Mouse (Mus musculus) monocyte, adult 5-6 weeks (primary cell): ENCODE data around the gene Lemd1. TPM values are rescaled to one million over a fixed set of nuclear protein-coding genes. Genes with fewer than 3 reads are reported as not detected.

Experiments used
- ATAC-seq: fragments of 153-309, 156-312 bp; replicated peaks from 2 replicates; pipeline ENCODE4 v1.8.0; 2017; ENCODE audit warnings: mild to moderate bottlenecking; ENCODE audit not compliant: low TSS enrichment, insufficient number of reproducible peaks, severe bottlenecking, poor library complexity, low FRiP score
- total RNA-seq: library from RNA; stranded (forward); fragments of 200-1000, 200-491, 200-594 nt; gene quantifications from 3 replicates; pipeline ENCODE4 v1.2.3, GENCODE M21; 2017

Lemd1 gene
- total RNA-seq, 1 experiment from 2014 or later = not detected

DNA sequence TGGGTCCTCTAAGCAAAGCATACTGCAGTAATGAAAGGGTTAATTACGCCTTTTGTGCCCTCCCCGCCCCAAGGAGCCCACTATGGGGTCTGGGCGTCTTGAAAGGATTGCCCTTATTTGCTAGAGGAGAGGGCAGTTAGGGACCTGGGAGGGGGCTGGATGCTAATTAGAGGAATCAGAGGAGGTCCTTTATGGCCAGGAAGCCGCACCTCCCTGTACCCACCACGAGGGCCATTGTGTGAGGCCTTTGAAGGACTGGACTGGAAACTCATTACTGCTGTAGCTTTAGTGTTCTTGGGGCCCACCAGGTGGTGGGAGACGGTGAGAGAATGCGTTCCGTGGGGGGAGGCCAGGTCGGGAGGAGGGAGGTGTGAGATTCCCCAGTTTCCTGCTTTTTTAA is 6.4 kb downstream of the Lemd1 start:
- ATAC-seq = no peak

DNA sequence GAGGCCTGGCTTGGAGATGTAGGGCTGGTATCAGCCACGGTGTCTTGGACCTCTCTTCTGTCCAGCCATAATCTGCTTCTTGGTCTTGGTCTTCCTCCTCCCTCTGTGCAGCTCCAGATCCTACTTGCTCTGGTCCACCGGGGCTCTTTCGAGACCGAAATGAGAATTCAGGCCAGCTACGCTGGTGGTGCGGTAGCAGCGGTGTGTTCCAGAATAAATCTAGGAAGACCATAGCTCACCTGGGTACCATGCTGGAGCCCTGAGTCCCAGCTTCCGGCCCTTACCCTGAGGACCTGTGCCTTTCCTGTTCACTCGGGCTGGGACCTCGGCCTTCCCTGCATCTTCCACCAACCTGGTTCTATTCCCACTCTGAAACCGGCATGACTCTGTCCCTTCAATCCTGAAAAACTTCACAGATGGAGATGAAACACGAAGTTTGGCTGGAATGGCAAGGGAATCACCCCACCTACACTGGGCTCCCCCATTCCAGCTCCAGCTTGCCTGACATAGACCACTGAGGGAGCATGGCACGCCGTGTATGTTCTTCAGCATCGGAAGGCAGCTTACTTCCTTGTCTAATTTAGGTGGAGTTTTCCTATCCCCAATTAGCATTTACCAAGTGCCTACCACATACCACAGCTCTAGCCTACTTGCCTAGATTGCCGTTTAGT is 7.3 kb downstream of the Lemd1 start:
- no peak for ATAC-seq

DNA sequence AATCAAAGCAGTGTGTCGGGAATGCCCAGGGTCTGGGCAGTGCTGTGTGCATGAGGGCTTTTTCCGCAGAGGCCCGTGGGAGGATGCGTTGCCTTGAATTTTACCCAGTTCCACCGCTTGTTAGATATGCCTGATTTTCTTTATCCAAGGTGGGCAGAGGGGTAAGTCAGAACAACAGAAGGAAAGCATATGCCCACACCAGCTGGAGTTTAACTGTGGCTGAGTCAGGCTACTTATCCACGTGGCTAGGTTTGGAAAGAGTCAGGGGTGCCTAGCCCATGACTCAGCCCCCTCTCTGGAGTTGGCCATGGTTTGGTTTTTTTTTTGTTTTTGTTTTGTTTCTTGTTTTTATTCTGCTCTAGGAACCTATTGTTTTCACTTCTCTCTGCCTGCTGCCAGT is 8.0 kb downstream of the Lemd1 start:
- no peak for ATAC-seq

- no peak for ATAC-seq
Observed at GRCm38 (mm10) chr1:132199934-132200333, 8.7 kb downstream of the Lemd1 start.

GRCm38 (mm10) chr1:132200562-132201510 is 9.6 kb downstream of the Lemd1 start:
- no peak for ATAC-seq

DNA sequence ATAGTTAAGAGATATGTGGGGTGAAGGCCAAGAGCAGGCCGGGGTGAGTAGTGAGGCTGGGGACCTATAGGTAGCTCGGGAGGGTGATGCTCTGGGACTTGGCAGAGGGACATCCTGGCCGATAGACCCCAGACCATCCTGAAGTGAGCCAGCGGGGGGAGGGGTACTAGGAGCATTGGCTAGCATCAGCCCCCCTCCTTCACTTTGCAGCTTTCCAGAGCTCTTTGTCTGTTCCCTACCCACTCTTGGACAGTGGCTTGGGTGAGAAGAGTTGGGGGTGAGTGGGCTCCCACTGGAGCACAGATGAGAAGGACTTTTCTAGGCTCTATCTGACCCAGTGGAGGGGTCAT is 10.3 kb downstream of the Lemd1 start:
- ATAC-seq = no peak

DNA sequence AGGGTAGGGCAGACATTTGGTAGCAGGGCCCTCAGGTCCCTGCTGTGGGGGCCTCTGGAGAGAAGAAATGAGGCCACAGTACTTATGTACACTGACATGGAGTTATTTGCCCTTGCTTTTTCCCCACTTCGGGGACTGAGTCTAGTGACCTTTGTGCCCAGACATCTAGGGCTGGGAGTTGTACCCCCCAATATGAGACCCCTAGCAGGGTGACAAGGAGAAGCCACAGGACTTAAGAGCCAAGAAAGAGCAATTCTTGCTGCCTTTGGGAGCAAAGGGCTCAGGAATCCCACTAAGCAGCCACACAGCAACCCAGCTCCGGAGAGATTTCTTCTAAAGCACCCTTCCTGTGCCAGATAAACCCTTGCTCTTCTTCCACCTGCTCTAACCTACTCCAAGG is 10.7 kb downstream of the Lemd1 start:
- ATAC-seq = no peak

DNA sequence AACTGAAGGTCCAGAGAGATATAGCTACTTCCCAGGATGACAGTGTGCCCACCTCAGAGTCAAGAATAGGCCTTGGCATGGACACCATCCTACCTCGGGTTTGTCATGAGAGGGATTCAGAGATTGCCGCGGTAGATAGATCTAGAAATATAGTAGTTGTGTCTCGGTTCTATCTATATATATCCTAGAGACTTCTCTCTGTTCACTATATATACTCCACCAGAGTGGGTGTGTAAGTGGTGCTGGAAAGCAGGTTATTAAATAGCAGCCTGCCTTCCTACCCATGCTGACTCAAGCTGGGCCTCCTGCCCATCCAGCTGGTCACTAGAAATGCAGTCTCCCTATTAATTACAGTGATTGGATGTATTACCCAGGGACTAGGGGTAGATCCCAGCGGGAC is 11.5 kb downstream of the Lemd1 start:
- ATAC-seq = no peak

DNA sequence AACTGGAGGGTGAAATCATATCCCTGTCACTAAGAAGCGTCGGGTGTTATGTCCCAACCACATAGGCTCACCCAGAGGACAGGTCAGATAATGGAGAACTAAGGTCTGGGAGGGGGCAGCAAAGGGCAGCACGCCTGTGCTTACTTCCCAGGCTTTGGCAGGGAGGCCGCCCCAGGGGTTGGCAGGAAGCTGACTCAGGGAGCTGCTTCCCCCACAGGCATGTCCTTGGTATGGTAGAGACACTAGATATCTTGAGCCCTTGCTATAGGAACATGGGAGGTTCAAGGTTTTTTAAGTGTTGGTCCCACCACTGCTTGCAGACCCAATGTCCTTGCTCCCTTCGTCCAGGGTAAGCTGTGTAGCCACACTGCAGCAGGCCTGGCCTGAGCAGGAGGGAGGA is 14.7 kb downstream of the Lemd1 start:
- ATAC-seq = no peak

DNA sequence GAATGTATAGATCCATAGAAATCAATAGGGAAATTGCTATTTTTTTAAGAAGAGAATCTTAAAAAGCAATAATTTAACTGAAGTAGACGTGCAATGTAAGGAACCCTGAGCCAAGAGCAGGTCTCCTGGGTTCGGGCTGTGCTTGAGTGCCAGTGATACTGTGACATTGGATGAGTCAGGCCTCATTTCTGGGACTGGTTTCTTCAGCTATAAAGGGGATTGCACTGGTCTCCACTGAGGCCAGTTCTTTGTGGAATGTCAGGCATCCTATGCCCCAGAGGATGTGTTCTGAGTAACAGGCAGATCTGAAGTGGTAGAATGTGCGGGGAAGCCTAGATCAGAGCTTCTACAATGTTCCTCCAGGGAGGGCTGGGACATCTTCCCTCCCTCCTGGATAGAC is 15.6 kb downstream of the Lemd1 start:
- no peak for ATAC-seq

DNA sequence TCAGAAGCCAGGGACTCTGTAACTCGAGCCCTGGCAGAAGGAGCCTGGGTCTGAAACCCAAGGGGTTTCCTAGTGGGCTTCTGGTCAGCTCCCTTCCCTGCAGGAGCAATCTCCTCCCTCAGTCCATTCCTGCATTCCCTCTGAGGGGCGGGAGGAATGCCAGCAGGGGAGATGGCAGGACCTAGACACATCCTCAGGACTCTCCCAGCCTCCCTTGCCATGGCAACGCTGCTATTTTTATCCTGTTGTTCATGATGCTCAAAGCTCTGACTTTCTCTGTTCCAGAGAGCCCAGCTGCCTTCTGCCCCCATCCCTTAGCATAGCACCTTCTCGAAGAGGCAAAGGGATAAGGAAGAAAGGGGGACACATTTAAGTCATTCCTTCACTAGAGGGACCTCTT is 16.9 kb downstream of the Lemd1 start:
- ATAC-seq = no peak

DNA sequence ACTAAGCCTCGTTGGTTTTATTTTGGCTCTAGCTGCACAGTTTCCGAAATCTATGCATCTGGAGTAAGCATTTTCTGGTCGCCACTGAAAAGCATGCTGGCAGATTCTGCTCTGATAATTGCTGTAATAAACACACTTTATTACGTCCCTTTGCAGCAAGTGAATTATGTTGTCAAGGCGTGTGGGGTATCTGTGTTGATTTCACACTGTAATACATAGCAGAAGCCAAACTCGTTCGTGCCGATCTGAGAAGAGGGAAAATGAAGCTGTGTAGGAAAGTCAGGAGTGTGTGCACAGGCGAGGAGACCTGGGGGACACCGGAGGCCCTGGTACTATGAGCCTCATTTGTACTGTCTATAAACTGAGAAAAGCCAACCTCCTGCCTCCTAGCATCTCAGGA is 18.2 kb downstream of the Lemd1 start:
- no peak for ATAC-seq

GRCm38 (mm10) chr1:132210922-132211321 is 19.7 kb downstream of the Lemd1 start:
- ATAC-seq = no peak

- no peak for ATAC-seq
Observed at GRCm38 (mm10) chr1:132211672-132212071, 20.4 kb downstream of the Lemd1 start.

GRCm38 (mm10) chr1:132212218-132212617 is 21.0 kb downstream of the Lemd1 start:
- ATAC-seq = no peak

GRCm38 (mm10) chr1:132213076-132213475 is 21.8 kb downstream of the Lemd1 start:
- ATAC-seq = no peak

- no peak for ATAC-seq
Observed at GRCm38 (mm10) chr1:132216276-132216675, 25.0 kb downstream of the Lemd1 start.

DNA sequence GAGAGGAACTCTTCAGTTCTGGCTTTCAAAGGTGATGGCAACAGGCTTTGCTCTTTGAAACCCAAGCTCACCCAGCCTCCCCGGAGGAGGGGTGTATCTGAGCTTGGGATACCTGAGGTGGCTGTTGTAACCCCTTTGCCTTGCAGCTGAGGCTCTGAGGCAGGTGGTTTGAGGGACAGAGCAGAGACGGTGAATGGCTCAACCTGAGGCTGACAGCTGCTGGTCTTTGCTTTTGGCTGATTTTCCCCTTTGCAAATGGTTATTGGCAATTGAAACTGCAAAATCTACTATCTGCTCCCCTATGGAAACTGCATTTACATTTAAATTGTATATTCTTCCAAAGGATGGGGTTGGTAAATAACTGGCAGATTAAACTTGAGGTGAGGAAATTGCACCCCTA is 30.4 kb downstream of the Lemd1 start:
- ATAC-seq = no peak

DNA sequence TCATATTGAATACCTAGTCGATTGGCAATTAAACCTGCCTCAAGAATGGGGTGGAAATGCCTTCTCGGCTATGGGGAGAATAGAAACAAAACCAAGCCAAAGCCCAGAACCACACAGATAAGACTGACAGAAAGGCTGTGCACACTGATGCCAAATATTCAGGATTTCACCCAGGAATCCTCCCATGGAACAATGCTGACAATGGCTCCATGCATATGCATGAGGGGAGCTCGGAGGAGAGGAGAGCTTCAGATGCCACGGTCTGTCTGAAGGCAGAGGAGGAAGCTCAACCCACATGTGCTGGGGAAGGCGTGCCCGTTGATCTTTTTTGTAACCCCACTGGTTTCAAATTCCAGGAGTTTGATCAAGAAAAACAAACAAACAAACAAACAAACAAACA is 30.9 kb downstream of the Lemd1 start:
- no peak for ATAC-seq
